Mouse (Mus musculus): ENCODE data around the gene Ercc6l.

GRCm38 (mm10) chrX:102141157-102141556, 15.7 kb downstream of the Ercc6l start:
- TF ChIP-seq POLR2A (IDR thresholded peaks at IDR 0.05; ENCODE audit: low read depth, low read length), result no peak
- TF ChIP-seq CTCF (IDR thresholded peaks at IDR 0.05; ENCODE audit: borderline replicate concordance, insufficient read depth, low read length), result no peak
